Mouse (Mus musculus) adrenal gland (tissue): ENCODE results near the gene Olfr573-ps1.

ENCODE experiments used
- intact Hi-C: fragments of 180-260 bp; cut with DNase I; formaldehyde crosslinking; loops from one replicate; pipeline ENCODE4 v1.15.1; 2025
- long read RNA-seq, 2 experiments: library from polyadenylated mRNA; unstranded; transcript quantifications; one replicate each; pipeline ENCODE4 v2.0.0; 2020; ENCODE audit warnings: borderline replicate concordance in 1 of 2; ENCODE audit not compliant: insufficient replicate concordance in 1 of 2

Olfr573-ps1 gene
- long read RNA-seq, experiment 1, result 0 reads
- long read RNA-seq, experiment 2, result 0 reads

DNA sequence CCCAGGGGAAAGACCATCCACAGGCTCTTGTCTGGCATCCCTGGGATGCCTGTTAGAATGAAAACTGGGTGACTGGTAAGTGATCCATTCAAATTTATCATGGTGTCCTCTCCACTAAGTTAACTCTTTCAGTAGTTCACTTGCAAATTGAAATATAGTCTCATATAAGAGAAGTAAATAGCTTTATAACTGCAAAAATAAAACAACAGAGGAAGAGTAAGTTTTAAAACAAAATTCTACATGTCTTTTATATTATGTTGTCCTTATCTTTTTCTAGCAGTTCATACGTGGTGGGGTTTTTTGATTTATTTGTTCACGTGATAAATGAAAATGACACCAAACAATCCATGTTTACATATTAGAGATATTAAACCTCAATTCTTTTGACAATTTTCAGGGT lies at the start of gene Olfr573-ps1:
TSS of gene Olfr573-ps1 (minus strand) at position 101 of the 400 bp plus-strand sequence.
- intact Hi-C loops, result no loop called here

DNA sequence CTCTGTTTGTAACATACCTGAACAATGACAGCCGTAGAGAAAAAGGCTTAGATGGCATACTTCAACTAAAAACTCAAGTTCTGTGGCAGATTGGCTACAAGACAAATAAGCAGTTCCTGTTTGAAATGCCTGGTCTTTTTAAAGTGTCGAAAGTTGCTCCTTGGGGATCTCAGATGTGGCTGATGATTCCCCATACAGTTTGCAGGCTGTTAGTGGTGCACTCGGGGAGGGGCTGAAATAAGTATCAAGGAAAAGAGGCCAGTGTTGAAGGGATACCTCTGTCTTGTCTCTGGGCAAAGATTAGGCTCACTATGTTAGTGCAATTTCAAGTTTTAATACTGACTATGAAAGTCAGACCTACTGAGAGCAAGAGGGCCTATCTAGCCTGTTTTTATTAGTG lies 46.8 kb upstream of the Olfr573-ps1 start, which contains the start of gene Olfr578:
TSS of gene Olfr578 (minus strand) at position 101 of the 400 bp plus-strand sequence.
- intact Hi-C loops, result no loop called here

DNA sequence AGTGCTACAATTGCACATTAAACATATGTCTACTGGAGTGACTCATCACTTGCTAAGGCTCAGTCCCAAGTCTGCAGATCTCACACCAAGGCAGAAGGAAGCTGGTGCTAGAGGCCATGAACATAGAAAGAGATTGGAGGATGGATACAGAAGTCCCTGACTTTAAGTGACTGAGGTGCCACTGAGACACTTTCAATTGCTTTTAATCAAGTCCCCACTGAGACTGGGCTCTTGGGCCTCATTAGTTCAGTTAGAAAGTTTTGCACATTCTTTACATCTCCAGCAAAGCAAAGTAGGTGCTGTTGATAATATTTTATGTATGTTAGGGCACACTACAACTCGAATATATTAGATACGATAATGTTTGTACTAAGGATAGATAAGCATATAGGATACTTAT lies 33.5 kb upstream of the Olfr573-ps1 start, which contains the start of gene Olfr577:
TSS of gene Olfr577 (minus strand) at position 101 of the 400 bp plus-strand sequence.
- intact Hi-C loops, result no loop called here

DNA sequence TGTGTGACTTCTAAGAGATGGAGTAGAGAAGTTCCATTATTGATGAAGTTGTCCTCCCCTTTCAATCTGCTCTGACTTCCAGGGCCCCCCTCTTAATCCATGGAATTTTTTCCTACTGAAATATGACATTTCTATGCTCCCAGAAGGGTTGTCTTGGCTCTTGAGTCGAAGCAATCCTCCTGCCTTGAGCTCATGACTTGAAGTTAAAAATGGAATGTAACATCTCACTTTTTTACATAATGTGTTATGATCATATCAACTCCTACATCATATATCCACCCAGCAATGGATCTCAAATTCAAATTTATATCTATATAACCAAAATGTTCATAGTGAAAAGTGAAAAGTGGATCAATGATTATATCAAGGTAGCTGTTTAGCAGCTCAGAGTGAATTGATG lies 32.0 kb upstream of the Olfr573-ps1 start:
- intact Hi-C loops, result no loop called here

DNA sequence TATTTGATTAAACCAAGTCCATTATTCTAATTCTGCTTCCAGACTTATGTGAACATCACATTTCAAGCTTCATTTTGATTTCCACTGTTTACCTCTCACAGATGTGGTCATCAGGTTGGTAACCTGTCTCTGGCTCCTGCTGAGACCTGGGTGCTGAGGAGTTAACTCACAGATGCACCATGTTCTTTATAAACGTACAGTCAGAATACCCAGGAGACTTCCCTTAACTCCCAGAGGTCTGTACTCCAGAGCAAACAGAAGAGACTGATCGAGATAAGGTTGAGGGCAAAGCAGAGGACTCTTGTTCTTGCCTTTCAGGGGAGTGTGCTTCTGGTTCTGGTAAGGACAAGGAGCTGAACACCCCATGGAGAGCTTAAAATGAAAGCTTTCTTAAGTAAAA lies 20.0 kb upstream of the Olfr573-ps1 start, which contains the start of gene Olfr576:
TSS of gene Olfr576 (plus strand) at position 301 of the 400 bp plus-strand sequence.
- intact Hi-C loops, result no loop called here

DNA sequence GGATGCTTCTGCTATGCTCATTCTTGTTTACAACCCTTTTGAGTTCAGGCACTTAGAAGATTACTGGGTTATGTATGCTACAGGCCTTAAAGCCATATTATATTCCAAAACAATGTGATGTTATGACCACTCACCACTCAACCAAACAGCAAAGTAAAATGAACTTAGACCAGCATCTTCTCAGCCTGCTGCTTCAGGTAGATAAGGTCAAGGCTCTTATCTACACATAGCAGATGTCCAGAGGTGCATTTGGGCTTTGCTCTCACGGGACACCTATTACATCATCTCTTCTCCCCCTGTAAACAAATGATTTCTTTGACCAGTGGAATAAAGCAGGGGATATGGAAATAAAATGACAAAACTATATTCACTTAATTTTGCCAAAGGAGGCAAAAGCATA lies 16.2 kb upstream of the Olfr573-ps1 start, which contains the start of gene Olfr575:
TSS of gene Olfr575 (minus strand) at position 183 of the 400 bp plus-strand sequence.
- intact Hi-C loops, result no loop called here

DNA sequence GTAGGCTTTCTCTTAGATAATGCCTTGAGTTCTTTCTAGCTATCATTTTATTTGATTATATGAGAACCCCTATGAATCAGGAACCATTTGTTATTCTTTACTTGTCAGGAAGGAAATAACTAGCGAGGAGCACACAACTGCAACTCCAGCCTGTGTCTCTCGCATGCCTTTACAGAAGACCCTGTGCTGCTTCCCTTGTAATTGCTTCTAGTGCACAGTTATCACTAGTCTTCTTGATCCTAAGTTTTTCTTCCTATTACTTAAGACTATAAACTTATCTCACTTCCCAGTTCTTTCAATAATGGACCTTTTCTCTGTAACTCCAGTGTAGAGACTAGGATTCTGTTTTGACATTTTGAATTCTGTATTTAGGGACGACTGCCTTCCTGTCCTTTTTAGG lies 15.8 kb upstream of the Olfr573-ps1 start:
- intact Hi-C loops, result no loop called here

DNA sequence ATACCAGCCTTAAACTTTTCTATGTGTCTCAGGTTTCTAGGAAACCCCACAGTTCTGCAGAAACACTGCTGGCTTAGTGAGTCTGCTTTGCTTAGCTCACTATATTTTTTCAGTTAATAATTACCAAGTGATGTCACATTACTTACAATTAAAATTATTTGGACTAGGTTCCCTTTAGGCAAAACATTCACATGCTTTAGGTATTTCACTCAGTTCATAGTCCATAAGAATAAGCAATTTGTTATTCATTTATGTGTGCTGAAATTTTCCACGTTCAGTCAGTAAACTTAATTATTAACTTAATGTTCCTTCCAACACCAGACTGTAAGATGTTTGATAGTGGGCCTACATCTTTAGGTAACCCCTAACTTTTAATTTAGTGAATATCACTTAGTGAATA lies 8.4 kb upstream of the Olfr573-ps1 start:
- intact Hi-C loops, result no loop called here

DNA sequence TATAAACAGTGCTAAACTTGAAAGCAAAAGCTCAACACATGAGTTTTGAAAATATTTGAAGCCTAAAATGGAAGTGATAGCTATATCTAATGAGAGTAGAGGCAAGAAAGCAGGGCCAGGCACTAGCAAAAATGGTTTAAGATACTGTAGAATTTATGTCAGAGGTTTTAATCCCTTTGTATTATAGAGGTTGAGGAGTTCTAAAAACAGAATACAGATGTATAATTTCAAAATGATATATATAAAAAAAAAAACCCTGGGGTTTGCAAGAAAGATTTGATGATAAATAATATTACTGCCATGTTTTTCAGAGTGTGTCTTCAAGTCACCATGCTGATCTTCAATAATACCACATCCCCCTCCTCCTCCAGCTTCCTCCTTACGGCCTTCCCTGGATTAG lies 5.8 kb upstream of the Olfr573-ps1 start, which contains the start of gene Olfr574:
TSS of gene Olfr574 (plus strand) at position 301 of the 400 bp plus-strand sequence.
- intact Hi-C loops, result no loop called here

DNA sequence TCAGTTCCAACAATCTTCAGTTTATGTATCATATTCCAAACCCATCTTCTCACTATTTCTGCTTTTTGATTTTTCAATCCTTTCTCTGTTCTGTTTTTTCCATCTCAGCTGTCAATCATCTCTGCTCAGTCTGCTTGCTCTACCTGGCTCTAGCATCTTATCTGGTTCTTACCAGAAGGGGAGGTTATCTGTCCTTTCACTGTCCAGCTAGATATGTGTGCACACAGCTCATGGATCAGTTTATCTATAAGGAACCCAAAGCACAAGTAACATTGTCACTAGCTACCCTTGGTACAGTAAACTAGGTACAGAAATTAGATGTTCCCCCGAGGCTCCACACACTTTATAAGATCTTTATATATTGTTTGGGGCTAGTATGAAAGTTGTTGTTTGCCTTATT lies 1.0 kb upstream of the Olfr573-ps1 start:
- intact Hi-C loops, result no loop called here

DNA sequence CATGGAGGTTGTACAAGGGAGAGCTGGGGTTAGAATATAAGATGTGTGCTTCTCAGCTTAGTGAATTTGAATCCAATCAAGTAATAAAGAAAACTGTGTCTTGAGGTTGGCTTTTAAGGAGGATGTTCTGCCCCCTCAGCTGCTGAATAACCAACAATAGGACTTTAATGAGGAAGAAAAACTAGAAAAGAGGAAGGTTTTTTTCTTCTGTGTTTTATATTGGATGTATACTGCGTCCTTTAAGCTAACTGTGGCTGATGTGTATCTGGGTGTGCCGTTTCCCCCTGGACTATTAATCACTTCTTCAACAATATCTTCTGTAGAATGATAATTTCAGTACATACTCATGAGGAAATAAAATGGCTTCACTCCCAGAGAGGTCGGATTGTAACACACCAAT lies 15.3 kb downstream of the Olfr573-ps1 start:
- intact Hi-C loops, result no loop called here

DNA sequence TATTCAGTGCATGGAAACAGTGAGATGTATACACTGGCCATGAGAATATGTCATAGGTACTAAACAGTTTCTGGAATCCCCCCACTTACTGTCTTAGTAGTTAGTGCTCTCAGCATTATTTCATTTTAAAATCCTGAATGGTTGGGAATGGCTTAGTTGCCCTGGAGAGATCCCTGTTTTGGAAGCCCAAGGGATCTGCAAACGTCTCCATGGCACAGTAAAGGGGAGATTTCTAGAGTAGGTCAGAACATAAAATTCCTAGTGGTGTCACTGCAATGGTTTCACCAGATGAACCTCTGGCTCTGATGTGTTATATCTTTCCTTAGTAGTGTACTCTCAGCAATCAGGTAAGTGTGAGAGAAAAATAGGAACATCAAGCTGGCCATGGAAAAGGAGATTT lies 18.3 kb downstream of the Olfr573-ps1 start, which contains the start of gene Olfr572:
TSS of gene Olfr572 (plus strand) at position 301 of the 400 bp plus-strand sequence.
- intact Hi-C loops, result no loop called here

DNA sequence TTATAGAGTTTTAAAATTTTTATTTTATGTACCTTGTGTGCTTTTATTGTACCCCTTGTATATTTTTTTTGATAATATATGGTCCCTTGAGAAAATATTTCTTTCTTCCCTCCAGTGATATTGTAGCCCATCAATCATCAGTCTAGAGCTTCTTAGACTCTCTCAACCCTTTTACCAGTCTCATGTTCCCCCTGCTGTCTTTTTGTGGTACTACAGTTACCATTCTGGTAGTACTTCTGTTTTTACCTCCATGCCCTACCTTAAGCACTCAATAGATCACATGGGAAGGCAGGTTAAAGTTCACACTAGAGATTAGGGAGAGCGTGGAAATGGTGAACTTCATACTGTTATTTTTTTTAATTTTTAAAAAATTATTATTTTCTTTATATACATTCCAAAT lies 22.7 kb downstream of the Olfr573-ps1 start:
- intact Hi-C loops, result loop anchor here (5.0 kb wide), 3 partner anchors 222 to 407 kb away; partner anchors contain the start of gene Olfr557

DNA sequence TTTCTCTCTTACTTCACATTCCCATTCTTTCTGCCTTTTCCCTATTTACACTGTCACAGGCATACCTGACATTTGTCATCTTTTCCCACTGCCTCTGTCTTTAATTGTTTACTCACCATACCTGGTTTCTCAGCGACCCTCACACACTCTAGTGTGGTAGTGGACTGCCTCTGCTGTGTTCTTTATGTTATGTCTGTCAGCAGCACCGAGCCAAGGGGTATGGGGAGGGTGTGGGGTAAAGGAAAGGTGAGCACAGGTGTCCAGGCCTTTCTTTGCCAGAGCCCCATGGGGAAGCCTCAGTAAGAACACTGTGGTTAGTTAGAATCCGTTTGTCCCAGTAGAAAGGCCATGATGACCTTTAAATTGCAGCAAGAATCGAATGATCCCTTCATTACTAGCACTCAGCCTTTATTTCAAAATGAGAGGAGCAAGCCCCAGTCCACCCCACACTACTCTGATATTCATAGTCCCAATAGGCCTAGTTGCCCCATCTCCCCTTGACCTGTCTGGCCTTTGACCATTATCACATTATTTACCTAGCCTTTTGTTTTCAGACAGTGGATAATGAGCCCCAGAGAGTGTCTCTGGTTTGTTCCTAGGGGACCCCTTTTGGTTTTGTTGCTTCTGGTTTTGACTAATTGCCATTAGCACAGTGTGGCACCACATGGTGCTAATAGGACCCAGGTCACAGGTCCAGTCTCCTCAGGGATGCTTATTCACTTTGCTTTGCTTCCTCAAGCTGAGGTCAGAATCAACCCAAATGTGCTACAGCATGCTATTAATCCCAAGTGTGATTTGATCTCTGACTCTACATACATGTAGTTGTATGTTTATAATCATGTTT lies 25.1 kb downstream of the Olfr573-ps1 start, which contains the start of gene Olfr571:
TSS of gene Olfr571 (minus strand) at position 505 of the 844 bp plus-strand sequence.
- intact Hi-C loops, result loop anchor here (5.0 kb wide), 3 partner anchors 220 to 405 kb away; partner anchors contain the start of gene Olfr557

DNA sequence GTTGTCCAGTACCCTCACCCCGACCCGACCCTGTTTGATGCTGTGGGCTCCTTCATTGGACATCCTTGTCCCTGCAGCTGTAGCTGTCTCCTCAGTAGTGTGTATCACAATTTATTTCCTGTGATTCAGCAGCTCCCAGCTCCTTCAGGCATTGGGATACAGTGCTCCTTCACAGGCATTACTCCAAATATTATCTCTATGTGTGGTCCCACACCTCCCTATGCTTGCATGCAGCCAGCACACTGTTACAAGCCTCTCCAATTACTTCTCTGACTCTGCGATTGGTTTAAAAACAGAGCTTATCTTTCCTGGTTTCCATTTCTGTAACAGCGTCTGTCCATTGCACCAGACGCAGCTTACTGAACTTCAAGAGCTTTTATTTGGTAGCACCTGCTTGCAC lies 26.0 kb downstream of the Olfr573-ps1 start:
- intact Hi-C loops, result loop anchor here (5.0 kb wide), 3 partner anchors 219 to 404 kb away; partner anchors contain the start of gene Olfr557

DNA sequence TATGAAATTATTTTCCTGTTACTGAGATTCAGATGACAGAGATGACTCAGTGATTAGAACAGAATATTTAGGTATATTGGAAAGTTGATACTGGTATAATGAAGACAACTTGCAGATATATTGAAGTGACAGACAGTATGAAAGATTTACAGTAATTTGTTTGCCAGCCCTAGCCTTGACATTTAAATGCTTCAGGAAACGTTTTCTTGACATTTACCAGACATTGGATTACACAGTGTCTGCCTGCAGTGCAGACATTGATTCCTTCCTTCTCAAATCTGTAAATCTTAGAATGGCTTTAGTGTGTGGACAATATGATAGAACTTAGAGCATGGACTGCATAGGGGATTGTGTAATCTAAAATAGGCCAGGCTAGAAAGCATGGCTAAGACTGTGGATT lies 27.1 kb downstream of the Olfr573-ps1 start:
- intact Hi-C loops, result loop anchor here (5.0 kb wide), 3 partner anchors 218 to 403 kb away; partner anchors contain the start of gene Olfr557
